Comparison of ENCODE assay signal across 8 mouse cellular contexts in genomic region chr4:98104161-98104560, GRCm38 (mm10).
DNase-seq lines count a peak whose midpoint lies in the region; ATAC-seq and TF ChIP-seq lines count a peak whose summit lies in the region.

No protein-coding gene starts in this region.

- DNase-seq in adrenal gland, postnatal 25 days = peak; percentile 52
- peak; percentile 73 to 74 for DNase-seq in heart, postnatal 14 days
- DNase-seq in lung, postnatal 0 days (ENCODE audit: low spot score) = peak; percentile 85
- no peak for DNase-seq in cerebellum, postnatal 4 days (ENCODE audit: low spot score in 2 of 2)
- no peak for DNase-seq in cerebellum, adult 8-10 months

- TF ChIP-seq CTCF in lung, postnatal 0 days (IDR thresholded peaks at IDR 0.05) = no peak

- intact Hi-C loops in heart, postnatal 14 days (cut with DNase I) = loop anchor here (10.0 kb wide), 1 partner anchor 429 kb away; no protein-coding TSS in a partner anchor

- no peak overlapping the region for H3K4me2 ChIP-seq in hindbrain, embryonic 13.5 days
- H3K4me2 ChIP-seq in hindbrain, embryonic 16.5 days (ENCODE audit: low read length) = no peak overlapping the region
- no peak overlapping the region for H3K4me2 ChIP-seq in lung, postnatal 0 days (replicated peaks; ENCODE audit: low read depth, low read length)

- 86% methylated on average over 8 of the region's 8 CpGs for WGBS in hindbrain, embryonic 13.5 days
- WGBS in hindbrain, embryonic 16.5 days = 83% methylated on average over 8 of the region's 8 CpGs
- 71% methylated on average over 8 of the region's 8 CpGs for WGBS in lung, postnatal 0 days

- H3K4me1 ChIP-seq in hindbrain, embryonic 13.5 days (replicated peaks) = peaks cover 90% of the 10 kb centered on the region
- peaks cover 36% of the 10 kb centered on the region for H3K4me1 ChIP-seq in hindbrain, embryonic 16.5 days (ENCODE audit: control insufficient read depth, insufficient read depth, low read depth, low read length)
- peaks cover 8% of the 10 kb centered on the region for H3K4me1 ChIP-seq in lung, postnatal 0 days (ENCODE audit: insufficient read depth, low read depth, low read length)

- peak; percentile 77 for TF ChIP-seq EP300 in lung, postnatal 0 days (IDR thresholded peaks at IDR 0.05)

- H3K9ac ChIP-seq in hindbrain, embryonic 13.5 days = no peak overlapping the region
- no peak overlapping the region for H3K9ac ChIP-seq in hindbrain, embryonic 16.5 days (ENCODE audit: low read depth, low read length)
- H3K9ac ChIP-seq in lung, postnatal 0 days (replicated peaks; ENCODE audit: low read depth) = no peak overlapping the region

- H3K36me3 ChIP-seq in hindbrain, embryonic 13.5 days = no peaks in the 10 kb centered on the region
- H3K36me3 ChIP-seq in hindbrain, embryonic 16.5 days (ENCODE audit: control insufficient read depth, insufficient read depth, low read length) = no peaks in the 10 kb centered on the region
- H3K36me3 ChIP-seq in lung, postnatal 0 days (ENCODE audit: insufficient read depth, low read length) = no peaks in the 10 kb centered on the region

- ATAC-seq in hindbrain, embryonic 13.5 days (ENCODE audit: low FRiP score) = no peak
- no peak for ATAC-seq in hindbrain, embryonic 16.5 days
- peak; percentile 47 for ATAC-seq in lung, postnatal 0 days
- no peak for ATAC-seq in frontal cortex, adult (ENCODE audit: low TSS enrichment)

- H3K4me3 ChIP-seq in hindbrain, embryonic 13.5 days = no peak overlapping the region
- H3K4me3 ChIP-seq in hindbrain, embryonic 16.5 days (ENCODE audit: low read length) = no peak overlapping the region
- H3K4me3 ChIP-seq in lung, postnatal 0 days (ENCODE audit: low read depth, low read length) = no peak overlapping the region

- H3K27me3 ChIP-seq in hindbrain, embryonic 13.5 days = 0 out of 2 replicates have a peak, but pooled peaks cover 4% of the 10 kb centered on the region
- H3K27me3 ChIP-seq in hindbrain, embryonic 16.5 days (replicated peaks; ENCODE audit: control insufficient read depth, insufficient read depth, low read length) = no peaks in the 10 kb centered on the region
- H3K27me3 ChIP-seq in lung, postnatal 0 days (replicated peaks; ENCODE audit: insufficient read depth, low read length) = no peaks in the 10 kb centered on the region

- H3K27ac ChIP-seq in hindbrain, embryonic 13.5 days = peak overlapping the region; percentile 48
- no peak overlapping the region for H3K27ac ChIP-seq in hindbrain, embryonic 16.5 days (ENCODE audit: low read depth, low read length)
- no peak overlapping the region for H3K27ac ChIP-seq in lung, postnatal 0 days (ENCODE audit: low read length)

- no peaks in the 10 kb centered on the region for H3K9me3 ChIP-seq in hindbrain, embryonic 13.5 days
- no peaks in the 10 kb centered on the region for H3K9me3 ChIP-seq in hindbrain, embryonic 16.5 days (ENCODE audit: control insufficient read depth, low read length)
- H3K9me3 ChIP-seq in lung, postnatal 0 days (ENCODE audit: low read length) = no peaks in the 10 kb centered on the region

Comparison
In these comparisons a context has a peak if more than half of its experiments do, and no peak if none do; other contexts are left out.
1. DNase-seq: peak in adrenal gland, postnatal 25 days (single experiment), heart, postnatal 14 days (2 of 2) and lung, postnatal 0 days (single experiment); none in cerebellum, postnatal 4 days (0 of 2) and cerebellum, adult 8-10 months (single experiment).